Mouse (Mus musculus) testis, adult 2 months (tissue): ENCODE data around the gene Efna2. TPM values are rescaled to one million over a fixed set of nuclear protein-coding genes. Genes with fewer than 3 reads are reported as not detected.
"Not testable (repeated sequence)": the region's sequence is repeated elsewhere in the genome, so short reads cannot be mapped to it uniquely, and the experiment has no call there.

Experiments
- H3K27ac ChIP-seq: fragments of 200-500 bp; 2 replicates; pipeline ENCODE4 v1.5.1; 2012; ENCODE audit warnings: low read depth, low read length; ENCODE audit not compliant: control insufficient read depth, insufficient read depth
- H3K27me3 ChIP-seq: fragments of 200-500 bp; 2 replicates; pipeline ENCODE4 v1.6.1; 2012; ENCODE audit warnings: mild to moderate bottlenecking, low read length, moderate library complexity; ENCODE audit not compliant: control insufficient read depth, insufficient read depth
- H3K36me3 ChIP-seq: fragments of 200-500 bp; 2 replicates; pipeline ENCODE4 v1.6.1; 2012; ENCODE audit warnings: mild to moderate bottlenecking, low read length; ENCODE audit not compliant: control insufficient read depth, insufficient read depth
- H3K4me1 ChIP-seq: fragments of 200-500 bp; 2 replicates; pipeline ENCODE4 v1.6.1; 2012; ENCODE audit warnings: low read length; ENCODE audit not compliant: control insufficient read depth, insufficient read depth
- H3K4me3 ChIP-seq: fragments of 200-500 bp; 2 replicates; pipeline ENCODE4 v1.5.1; 2012; ENCODE audit warnings: low read depth, mild to moderate bottlenecking, low read length, moderate library complexity, mixed read lengths; ENCODE audit not compliant: control insufficient read depth
- CTCF ChIP-seq: fragments of 200-500 bp; IDR thresholded peaks from 2 replicates; pipeline ENCODE4 v1.5.1; 2012; ENCODE audit warnings: low read depth, mild to moderate bottlenecking, inconsistent platforms, low read length, moderate library complexity; ENCODE audit not compliant: control insufficient read depth, insufficient read depth, insufficient replicate concordance
- POLR2A ChIP-seq: fragments of 200-500 bp; IDR thresholded peaks from 2 replicates; pipeline ENCODE4 v1.6.1; 2012; ENCODE audit warnings: low read depth, mild to moderate bottlenecking, inconsistent platforms, low read length, moderate library complexity; ENCODE audit not compliant: control insufficient read depth
- polyA plus RNA-seq: library from polyadenylated mRNA; depleted of rRNA; stranded (reverse); fragments of >200 nt; gene quantifications from 2 replicates; pipeline ENCODE4 v1.2.3, GENCODE M21; 2012

Gene Efna2
- polyA plus RNA-seq, 1 experiment, result 1.4 TPM

GRCm38 (mm10) chr10:80200485-80200884, 21.2 kb downstream of the Efna2 start:
- Histone ChIP-seq H3K27me3 (no peaks in the 10 kb centered on the region), H3K27ac (no peak overlapping the region), H3K36me3 (no peaks in the 10 kb centered on the region), H3K4me1 (no peaks in the 10 kb centered on the region), H3K4me3 (no peak overlapping the region)
- TF ChIP-seq CTCF (no peak), POLR2A (no peak)

DNA sequence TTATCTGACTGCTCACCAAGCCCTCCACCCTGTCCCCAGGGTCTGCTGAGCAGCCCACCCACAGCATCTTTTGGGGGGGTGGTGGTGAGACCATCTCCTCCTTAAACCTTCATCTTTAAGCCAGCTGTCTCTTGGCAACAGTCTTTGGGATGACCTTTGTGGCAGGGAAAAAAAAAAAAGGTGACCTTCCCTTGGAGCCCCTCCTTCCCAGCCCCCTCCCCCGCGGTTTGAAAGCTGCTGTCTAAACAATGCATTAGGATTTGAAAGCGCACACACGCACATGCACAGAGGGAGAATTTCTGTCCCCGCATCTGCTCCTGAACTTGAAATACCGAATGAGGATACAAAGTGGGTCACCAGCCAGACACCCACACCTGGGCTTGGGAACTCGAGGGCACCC, 24.8 kb downstream of the Efna2 start:
- no peaks in the 10 kb centered on the region for H3K27me3 ChIP-seq
- H3K4me3 ChIP-seq, result no peak overlapping the region
- H3K27ac ChIP-seq, result no peak overlapping the region
- TF ChIP-seq POLR2A (no peak), CTCF (no peak)
- no peaks in the 10 kb centered on the region for H3K36me3 ChIP-seq
- H3K4me1 ChIP-seq, result peaks cover 1% of the 10 kb centered on the region; the same call in 1 of the 2 replicates

DNA sequence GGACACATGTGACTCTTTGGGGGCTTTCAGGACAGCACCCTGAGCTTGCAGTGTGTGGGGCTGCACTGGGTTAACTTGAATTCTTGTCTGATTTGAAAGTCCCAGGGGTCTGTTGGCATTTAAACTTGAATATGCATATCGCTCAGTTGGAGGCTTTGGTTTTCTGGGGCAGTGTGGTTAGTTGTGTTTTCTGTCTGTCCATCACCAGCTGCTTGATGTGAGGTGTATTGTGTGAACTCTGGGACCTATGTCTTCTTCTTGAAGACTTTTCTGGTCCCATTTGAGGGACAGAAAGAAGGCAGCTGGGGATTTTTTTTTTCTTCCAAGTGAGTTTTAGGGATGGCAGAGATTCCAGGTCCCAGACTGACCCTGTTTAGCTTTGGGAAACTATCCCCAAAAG, 27.9 kb downstream of the Efna2 start:
- Histone ChIP-seq H3K36me3 (no peaks in the 10 kb centered on the region), H3K4me1 (peaks cover 3% of the 10 kb centered on the region; the same call in 1 of the 2 replicates), H3K27ac (no peak overlapping the region), H3K4me3 (no peak overlapping the region), H3K27me3 (no peaks in the 10 kb centered on the region)
- TF ChIP-seq CTCF (no peak), POLR2A (no peak)

DNA sequence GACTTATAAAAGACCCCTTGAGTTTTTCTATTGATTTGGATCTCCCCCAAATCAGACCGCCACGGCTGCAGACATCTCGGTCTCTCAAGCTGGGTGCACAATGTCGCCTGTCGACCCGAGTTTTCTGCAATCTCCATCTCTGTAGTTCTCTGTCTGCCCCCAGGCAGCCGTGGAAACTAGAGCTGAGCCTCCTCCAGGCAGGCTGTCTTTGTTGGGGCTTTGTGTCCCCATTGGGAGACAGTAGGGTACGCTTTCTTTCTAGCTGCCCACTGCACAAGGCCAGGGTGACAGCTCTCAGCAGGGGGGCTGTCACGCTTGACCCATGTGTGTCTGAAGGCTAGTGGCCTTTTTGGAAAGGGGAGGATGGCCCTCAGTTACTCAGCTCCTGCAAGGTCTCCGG, 28.4 kb downstream of the Efna2 start:
- Histone ChIP-seq H3K27me3 (no peaks in the 10 kb centered on the region), H3K4me3 (no peak overlapping the region), H3K36me3 (no peaks in the 10 kb centered on the region), H3K27ac (no peak overlapping the region), H3K4me1 (peaks cover 3% of the 10 kb centered on the region; the same call in 1 of the 2 replicates)
- no peak for TF ChIP-seq POLR2A
- TF ChIP-seq CTCF, result no peak

- H3K36me3 ChIP-seq, result no peaks in the 10 kb centered on the region
- no peak overlapping the region for H3K27ac ChIP-seq
- H3K4me1 ChIP-seq, result peaks cover 3% of the 10 kb centered on the region; the same call in 1 of the 2 replicates
- H3K27me3 ChIP-seq, result no peaks in the 10 kb centered on the region
- TF ChIP-seq POLR2A (no peak), CTCF (no peak)
- no peak overlapping the region for H3K4me3 ChIP-seq
Observed at GRCm38 (mm10) chr10:80208248-80208647, 29.0 kb downstream of the Efna2 start.

GRCm38 (mm10) chr10:80208841-80209371, 29.6 kb downstream of the Efna2 start:
- H3K27ac ChIP-seq, result no peak overlapping the region
- H3K36me3 ChIP-seq, result no peaks in the 10 kb centered on the region
- no peak for TF ChIP-seq CTCF
- TF ChIP-seq POLR2A, result no peak
- H3K4me1 ChIP-seq, result peaks cover 3% of the 10 kb centered on the region; the same call in 1 of the 2 replicates
- H3K4me3 ChIP-seq, result no peak overlapping the region
- H3K27me3 ChIP-seq, result no peaks in the 10 kb centered on the region

DNA sequence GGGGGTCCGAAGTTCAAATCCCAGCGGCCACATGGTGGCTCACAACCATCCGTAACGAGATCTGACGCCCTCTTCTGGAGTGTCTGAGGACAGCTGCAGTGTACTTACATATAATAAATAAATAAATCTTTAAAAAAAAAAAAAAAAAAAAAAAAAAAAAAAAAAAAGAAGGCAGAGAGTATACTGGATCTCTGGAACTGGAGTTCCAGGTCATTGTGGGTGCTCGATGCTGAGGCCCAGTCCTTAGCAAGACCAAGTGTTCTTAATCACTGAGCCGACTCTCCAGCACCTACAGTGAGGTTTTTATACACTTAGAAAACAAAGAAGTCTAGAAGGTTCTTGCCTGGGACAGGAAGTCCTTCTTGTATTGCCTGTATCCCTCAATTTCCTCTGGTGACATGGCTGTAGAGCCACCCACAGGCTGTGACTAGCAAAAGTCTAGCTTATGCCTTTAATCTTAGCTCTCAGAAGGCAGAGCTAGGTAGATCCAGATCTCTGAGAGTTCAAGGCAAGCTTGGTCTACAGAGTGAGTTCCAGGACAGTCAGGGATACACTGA, 32.3 kb downstream of the Efna2 start:
- not testable (repeated sequence) for H3K27ac ChIP-seq, H3K36me3 ChIP-seq, H3K4me1 ChIP-seq, H3K4me3 ChIP-seq, H3K27me3 ChIP-seq
